Mouse (Mus musculus) forebrain, embryonic 10.5 days (tissue): ENCODE data around the gene Krt16. TPM values are rescaled to one million over a fixed set of nuclear protein-coding genes. Genes with fewer than 3 reads are reported as not detected.
A peak's percentile ranks its signal among the peaks of the same experiment; 100 is the strongest.

Source experiments
- DNase-seq: peaks from one replicate; pipeline ENCODE4 v3.0.0-alpha.2; 2017; ENCODE audit warnings: low spot score; ENCODE audit errors: extremely low spot score
- H3K27ac ChIP-seq: fragments of 300-500 bp; sonication (generic); 2 replicates; pipeline ENCODE4 v1.5.1; 2016; ENCODE audit warnings: mild to moderate bottlenecking
- H3K27me3 ChIP-seq: fragments of 300-500 bp; sonication (generic); 2 replicates; pipeline ENCODE4 v1.6.1; 2016; ENCODE audit warnings: mild to moderate bottlenecking; ENCODE audit not compliant: poor library complexity, severe bottlenecking
- H3K36me3 ChIP-seq: fragments of 300-500 bp; sonication (generic); replicated peaks from 2 replicates; pipeline ENCODE4 v1.6.1; 2016; ENCODE audit warnings: mild to moderate bottlenecking, moderate library complexity
- H3K4me1 ChIP-seq: fragments of 300-500 bp; sonication (generic); 2 replicates; pipeline ENCODE4 v1.6.1; 2016
- H3K4me3 ChIP-seq: fragments of 300-500 bp; sonication (generic); 2 replicates; pipeline ENCODE4 v1.5.1; 2016; ENCODE audit warnings: mild to moderate bottlenecking, moderate library complexity
- H3K9me3 ChIP-seq: fragments of 300-500 bp; sonication (generic); 2 replicates; pipeline ENCODE4 v1.6.1; 2016; ENCODE audit warnings: mild to moderate bottlenecking, moderate library complexity
- WGBS: fragments of 180-500 bp; shearing (Covaris S2); methylation state at CpG from one replicate; pipeline ENCODE4 v1.1.7; 2016; 5-methylcytosine and 5-hydroxymethylcytosine counted together
- polyA plus RNA-seq: library from polyadenylated mRNA; unstranded; fragments of >200 nt; fragmentation: Nextera tagmentation; extraction: Ambion mirVana; gene quantifications from 2 replicates; pipeline ENCODE4 v1.2.1, GENCODE M21; 2016

Gene Krt16
- not detected in 2 replicates for polyA plus RNA-seq

GRCm38 (mm10) chr11:100248852-100249465, at the start of gene Krt16:
Gene Krt16 (minus strand): TSS chr11:100248902.
- 86% methylated on average over 7 of the region's 7 CpGs for WGBS
- peak; percentile 10 for DNase-seq
- Histone ChIP-seq H3K27me3 (no peaks in the 10 kb centered on the region), H3K4me1 (no peaks in the 10 kb centered on the region), H3K36me3 (no peaks in the 10 kb centered on the region), H3K4me3 (no peak within 1 kb of the TSS), H3K9me3 (no peaks in the 10 kb centered on the region), H3K27ac (no peak within 1 kb of the TSS)

- peaks cover 16% of the 10 kb centered on the region for H3K4me1 ChIP-seq
- no peak overlapping the region for H3K27ac ChIP-seq
- peaks cover 11% of the 10 kb centered on the region; the same call in 1 of the 2 replicates for H3K27me3 ChIP-seq
- peak overlapping the region; percentile 28; the same call in 1 of the 2 replicates for H3K4me3 ChIP-seq
- no peaks in the 10 kb centered on the region for H3K36me3 ChIP-seq
- WGBS = 42% methylated on average over 5 of the region's 5 CpGs
- H3K9me3 ChIP-seq = no peaks in the 10 kb centered on the region
- no peak for DNase-seq
Measured at GRCm38 (mm10) chr11:100297801-100298200, 49.1 kb upstream of the Krt16 start.

DNA sequence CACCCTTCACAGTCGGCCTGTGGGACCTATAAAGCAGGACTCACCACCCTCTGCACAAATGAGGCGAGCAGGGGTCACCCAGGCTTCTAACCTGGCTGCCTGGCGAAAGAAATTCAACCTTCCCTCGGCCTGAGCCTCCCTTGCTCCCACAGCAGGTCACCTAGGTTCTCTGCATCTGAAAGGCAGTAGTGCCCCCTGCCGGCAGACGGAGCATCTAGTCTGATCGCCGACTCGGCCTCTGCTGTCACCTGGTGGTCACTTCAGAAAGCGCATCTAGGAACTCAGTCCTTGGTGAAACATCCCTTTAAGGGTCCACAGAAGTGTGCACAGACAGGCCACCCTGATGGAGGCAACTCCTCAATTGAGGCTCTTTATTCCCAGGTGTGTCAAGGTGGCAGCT, 46.6 kb upstream of the Krt16 start:
- WGBS = 5% methylated on average over 10 of the region's 10 CpGs
- Histone ChIP-seq H3K27me3 (peaks cover 11% of the 10 kb centered on the region; the same call in 1 of the 2 replicates), H3K4me1 (peaks cover 27% of the 10 kb centered on the region), H3K27ac (peak overlapping the region; percentile 4; the same call in 1 of the 2 replicates), H3K9me3 (no peaks in the 10 kb centered on the region), H3K36me3 (no peaks in the 10 kb centered on the region), H3K4me3 (no peak overlapping the region)
- DNase-seq = peak; percentile 88

- Histone ChIP-seq H3K4me1 (peaks cover 29% of the 10 kb centered on the region), H3K36me3 (no peaks in the 10 kb centered on the region), H3K27ac (no peak overlapping the region), H3K4me3 (no peak overlapping the region), H3K9me3 (no peaks in the 10 kb centered on the region), H3K27me3 (peaks cover 11% of the 10 kb centered on the region; the same call in 1 of the 2 replicates)
- 63% methylated on average over 6 of the region's 6 CpGs for WGBS
- no peak for DNase-seq
Measured at GRCm38 (mm10) chr11:100292884-100293283, 44.2 kb upstream of the Krt16 start.

DNA sequence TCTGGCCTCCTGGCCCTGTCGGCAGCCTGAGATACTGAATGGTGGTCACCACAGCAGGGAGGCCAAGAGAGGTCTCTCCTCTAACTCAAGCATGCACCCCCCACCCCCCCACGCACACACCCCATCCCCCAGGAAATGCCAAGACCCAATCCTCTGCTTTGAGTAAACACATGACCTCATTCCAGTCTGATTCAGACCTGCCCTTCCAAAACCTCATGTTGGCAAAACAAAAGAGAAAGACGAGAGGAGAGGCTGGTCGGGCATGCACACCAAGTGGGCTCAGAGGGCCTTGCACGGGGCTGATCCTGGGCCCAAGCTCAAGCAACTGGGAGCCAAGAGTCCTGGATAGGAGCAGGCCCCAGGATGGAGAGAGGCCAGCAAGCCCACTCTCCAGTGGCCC, 41.5 kb upstream of the Krt16 start:
- WGBS = 57% methylated on average over 5 of the region's 5 CpGs
- no peaks in the 10 kb centered on the region for H3K36me3 ChIP-seq
- H3K27me3 ChIP-seq = no peaks in the 10 kb centered on the region
- peaks cover 35% of the 10 kb centered on the region for H3K4me1 ChIP-seq
- no peaks in the 10 kb centered on the region for H3K9me3 ChIP-seq
- H3K27ac ChIP-seq = peak overlapping the region; percentile 37
- no peak overlapping the region for H3K4me3 ChIP-seq
- no peak for DNase-seq

- no peak overlapping the region for H3K4me3 ChIP-seq
- 86% methylated on average over 6 of the region's 6 CpGs for WGBS
- no peak for DNase-seq
- no peaks in the 10 kb centered on the region for H3K9me3 ChIP-seq
- H3K4me1 ChIP-seq = peaks cover 30% of the 10 kb centered on the region
- no peak overlapping the region for H3K27ac ChIP-seq
- no peaks in the 10 kb centered on the region for H3K27me3 ChIP-seq
- H3K36me3 ChIP-seq = no peaks in the 10 kb centered on the region
Measured at GRCm38 (mm10) chr11:100288942-100289341, 40.2 kb upstream of the Krt16 start.

DNA sequence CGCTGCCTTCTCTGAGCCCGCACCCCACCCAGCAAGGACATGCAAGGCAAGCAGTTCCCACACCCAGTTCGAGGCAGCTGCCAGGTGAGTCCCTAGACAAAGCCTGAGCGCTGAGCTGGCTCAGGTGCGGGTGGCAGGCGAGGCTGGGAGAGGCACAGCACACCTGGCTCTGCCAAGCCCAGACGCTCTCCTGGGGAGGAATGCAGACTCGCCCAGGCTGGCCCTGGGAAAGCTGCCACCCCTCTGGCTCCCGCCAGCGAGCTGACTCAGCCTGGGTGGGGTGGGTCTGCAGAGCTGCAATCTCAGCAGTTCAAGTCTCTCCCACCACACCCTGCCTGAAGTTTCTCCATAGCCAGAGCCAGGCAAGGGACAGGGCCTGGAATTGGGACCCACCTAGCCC, 38.3 kb upstream of the Krt16 start:
- peak overlapping the region; percentile 57 for H3K27ac ChIP-seq
- DNase-seq = no peak
- no peak overlapping the region for H3K4me3 ChIP-seq
- H3K9me3 ChIP-seq = no peaks in the 10 kb centered on the region
- no peaks in the 10 kb centered on the region for H3K27me3 ChIP-seq
- peaks cover 27% of the 10 kb centered on the region for H3K4me1 ChIP-seq
- WGBS = 30% methylated on average over 10 of the region's 10 CpGs
- no peaks in the 10 kb centered on the region for H3K36me3 ChIP-seq

DNA sequence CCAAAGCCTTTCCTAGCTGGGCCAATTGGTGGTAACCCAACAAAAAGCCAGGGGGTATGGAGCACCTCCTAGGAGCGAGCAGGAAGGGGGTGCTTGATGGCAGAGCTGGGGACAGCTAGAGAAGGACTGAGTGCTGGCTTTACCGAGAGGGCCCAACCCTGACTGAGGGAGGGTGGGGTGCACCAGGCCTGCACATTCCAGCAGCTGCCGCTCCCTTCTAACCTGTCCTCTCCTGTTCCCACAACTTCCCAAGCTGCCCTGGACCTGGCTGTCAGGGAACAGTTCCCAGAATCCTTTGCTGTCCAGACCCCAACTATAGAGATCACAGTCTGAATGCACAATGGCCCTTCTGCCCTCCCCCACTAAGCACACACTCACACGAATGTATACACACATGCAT, 36.3 kb upstream of the Krt16 start:
- Histone ChIP-seq H3K36me3 (no peaks in the 10 kb centered on the region), H3K27me3 (no peaks in the 10 kb centered on the region), H3K27ac (0 out of 2 replicates have a peak overlapping the region, but pooled peaks have one; percentile 31), H3K4me1 (peaks cover 19% of the 10 kb centered on the region), H3K4me3 (no peak overlapping the region), H3K9me3 (no peaks in the 10 kb centered on the region)
- no peak for DNase-seq
- WGBS = 81% methylated on average over 4 of the region's 4 CpGs

- Histone ChIP-seq H3K9me3 (no peaks in the 10 kb centered on the region), H3K4me1 (peaks cover 17% of the 10 kb centered on the region), H3K27me3 (no peaks in the 10 kb centered on the region), H3K36me3 (no peaks in the 10 kb centered on the region), H3K4me3 (no peak overlapping the region), H3K27ac (peak overlapping the region; percentile 54; the same call in 1 of the 2 replicates)
- DNase-seq = peak; percentile 78
- 21% methylated on average over 10 of the region's 10 CpGs for WGBS
Measured at GRCm38 (mm10) chr11:100282549-100282948, 33.8 kb upstream of the Krt16 start.

DNA sequence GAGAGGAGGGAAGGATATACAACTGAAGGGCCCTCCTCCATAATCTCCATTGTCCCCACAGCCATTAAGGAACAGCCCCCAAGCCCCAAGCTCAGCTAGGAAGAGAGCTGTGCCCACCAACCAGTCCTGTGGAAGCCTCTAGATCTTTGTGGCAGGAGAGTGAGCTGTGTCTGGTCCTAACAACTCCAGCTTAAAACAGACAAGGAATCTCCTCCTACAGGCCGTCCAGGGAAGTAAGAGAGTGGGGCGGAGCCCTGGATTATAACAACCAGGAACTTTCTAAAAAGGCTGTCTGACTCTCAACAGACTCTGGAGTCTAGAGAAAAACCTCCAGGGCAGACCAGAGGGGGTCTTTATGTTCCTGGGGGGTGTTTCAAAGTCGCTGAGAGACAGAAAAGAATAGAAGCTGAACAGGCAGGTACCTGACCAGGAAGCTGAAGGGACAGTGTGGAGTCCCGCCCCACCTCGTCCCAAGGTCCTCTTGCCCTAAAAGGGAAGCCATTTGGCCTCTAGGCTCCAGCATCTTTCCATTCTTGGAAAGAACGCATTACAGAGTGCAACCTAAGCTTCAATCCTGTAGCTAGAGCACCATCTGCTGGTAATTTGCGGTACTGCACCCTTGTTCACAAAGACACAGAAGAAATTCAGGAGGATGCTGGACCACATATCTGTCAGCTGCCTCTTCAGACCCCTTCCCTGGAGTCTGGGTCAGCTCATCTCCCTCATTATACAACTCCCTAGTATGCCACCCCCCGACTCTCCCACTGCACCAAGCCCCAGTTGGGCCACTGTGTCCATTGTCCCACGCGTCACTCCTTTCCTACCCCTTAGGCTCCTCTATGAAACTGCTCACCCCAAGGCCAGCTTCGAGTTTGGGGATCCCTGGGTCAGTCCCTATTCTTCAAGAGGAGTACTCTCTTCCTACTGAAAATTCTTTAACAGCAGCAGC, 33.2 kb upstream of the Krt16 start:
- H3K9me3 ChIP-seq = no peaks in the 10 kb centered on the region
- WGBS = 23% methylated on average over 11 of the region's 11 CpGs
- H3K36me3 ChIP-seq = no peaks in the 10 kb centered on the region
- H3K27ac ChIP-seq = peak overlapping the region; percentile 54; the same call in 1 of the 2 replicates
- DNase-seq = peak; percentile 89
- H3K27me3 ChIP-seq = no peaks in the 10 kb centered on the region
- H3K4me1 ChIP-seq = peaks cover 13% of the 10 kb centered on the region
- H3K4me3 ChIP-seq = no peak overlapping the region

DNA sequence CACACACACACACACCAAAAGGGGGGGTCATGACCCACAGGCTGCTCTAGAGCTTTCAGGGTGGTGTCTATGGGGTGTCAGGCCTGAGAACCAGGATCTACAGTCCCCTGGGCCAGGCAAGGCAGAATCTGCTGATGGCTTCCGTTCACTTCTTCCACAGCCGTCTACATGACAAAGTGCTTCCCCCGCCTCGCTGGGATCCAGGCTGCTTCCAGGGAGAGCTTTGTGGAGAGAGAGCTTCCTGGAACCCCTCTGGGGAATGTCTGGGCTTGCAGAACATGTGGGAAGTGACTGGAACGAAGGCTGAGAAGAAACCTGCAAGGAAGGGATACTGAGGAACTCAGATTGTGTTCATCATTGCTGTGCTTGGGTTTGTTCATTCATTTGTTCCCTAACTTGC, 30.1 kb upstream of the Krt16 start:
- Histone ChIP-seq H3K27me3 (no peaks in the 10 kb centered on the region), H3K9me3 (no peaks in the 10 kb centered on the region), H3K4me3 (no peak overlapping the region), H3K4me1 (peaks cover 8% of the 10 kb centered on the region; the same call in 1 of the 2 replicates), H3K27ac (no peak overlapping the region), H3K36me3 (no peaks in the 10 kb centered on the region)
- no peak for DNase-seq
- WGBS = 78% methylated on average over 5 of the region's 5 CpGs

GRCm38 (mm10) chr11:100277726-100278480, 29.2 kb upstream of the Krt16 start:
- no peaks in the 10 kb centered on the region for H3K27me3 ChIP-seq
- no peak for DNase-seq
- no peaks in the 10 kb centered on the region for H3K9me3 ChIP-seq
- no peak overlapping the region for H3K27ac ChIP-seq
- WGBS = 77% methylated on average over 15 of the region's 15 CpGs
- no peaks in the 10 kb centered on the region for H3K36me3 ChIP-seq
- peaks cover 8% of the 10 kb centered on the region; the same call in 1 of the 2 replicates for H3K4me1 ChIP-seq
- H3K4me3 ChIP-seq = no peak overlapping the region
